Comparison of ENCODE assay signal across 15 mouse cellular contexts in genomic region chr5:92729221-92729620, GRCm38 (mm10). TPM values are rescaled to one million over a fixed set of nuclear protein-coding genes. Genes with fewer than 3 reads are reported as not detected.
"Had no signal": no experiment of that assay in that cellular context is flagged by ENCODE, and none has a peak within 500 bp of the region (broad histone marks: within the 10 kb centered on the region; RNA-seq: fewer than 3 reads in every experiment).

No protein-coding gene starts in this region.

- H3K27ac ChIP-seq: left cerebral cortex, adult 2 months; limb, embryonic 10.5 days; midbrain, embryonic 10.5 days; neural tube, embryonic 15.5 days; stomach, embryonic 15.5 days had no signal

- H3K4me2 ChIP-seq: liver, embryonic 11.5 days; lung, embryonic 14.5 days; neural tube, embryonic 15.5 days; stomach, embryonic 15.5 days had no signal

- H3K36me3 ChIP-seq: limb, embryonic 10.5 days; midbrain, embryonic 10.5 days; neural tube, embryonic 15.5 days; stomach, embryonic 15.5 days had no signal

- H3K27me3 ChIP-seq: neural tube, embryonic 15.5 days; stomach, embryonic 15.5 days had no signal

- H3K9me3 ChIP-seq: limb, embryonic 10.5 days; neural tube, embryonic 15.5 days; stomach, embryonic 15.5 days had no signal

- H3K9ac ChIP-seq: lung, embryonic 14.5 days; neural tube, embryonic 15.5 days; stomach, embryonic 15.5 days had no signal

- H3K4me3 ChIP-seq: left cerebral cortex, adult 2 months; limb, embryonic 10.5 days; midbrain, embryonic 10.5 days; myocyte; neural tube, embryonic 15.5 days; stomach, embryonic 15.5 days had no signal

- H3K4me1 ChIP-seq: stomach, embryonic 15.5 days had no signal

- DNase-seq: kidney, postnatal 10 days; lung, embryonic 14.5 days; lung, postnatal 10 days; lung, postnatal 4 days; midbrain, embryonic 14.5 days; right cerebral cortex, postnatal 4 days; thymus, postnatal 36 days had no signal

RNA-seq across cellular contexts. Expression of gene Shroom3, which starts 46.0 kb away (rescaled TPM):
- total RNA-seq: megakaryocyte, adult 5-6 weeks had no signal

RNA-seq across cellular contexts. Expression of gene Ccdc158, which starts 54.1 kb away (rescaled TPM):
- polyA plus RNA-seq: myocyte had no signal
